Mouse (Mus musculus): Measurements from ENCODE around the gene Rpl7l1.
A peak's percentile ranks its signal among the peaks of the same experiment; 100 is the strongest.
"Not testable (repeated sequence)": the region's sequence is repeated elsewhere in the genome, so short reads cannot be mapped to it uniquely, and the experiment has no call there.

The Rpl7l1 gene

DNA sequence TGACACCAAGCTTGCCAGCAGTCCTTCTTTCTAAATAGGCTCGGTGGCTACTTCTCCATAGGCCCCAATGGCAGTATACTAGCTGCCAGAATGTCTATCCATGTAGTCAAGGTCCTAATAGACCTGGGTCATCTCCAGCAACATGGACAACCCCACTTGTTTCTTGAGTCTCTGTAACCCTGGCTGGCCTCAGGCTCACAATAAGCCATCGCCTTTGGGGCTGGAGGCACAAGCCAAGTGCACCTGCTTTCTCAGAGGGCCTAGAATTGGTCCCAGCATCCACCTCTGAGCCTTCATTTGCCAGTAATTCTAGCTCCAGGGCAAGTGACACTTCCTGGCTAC lies 8.4 kb downstream of the Rpl7l1 start:
- DNase-seq, result no peak

GRCm38 (mm10) chr17:46773278-46774130 lies 9.0 kb downstream of the Rpl7l1 start:
- DNase-seq, result no peak

- peak; percentile 79 to 80 for DNase-seq
Measured at GRCm38 (mm10) chr17:46772404-46773277, 9.8 kb downstream of the Rpl7l1 start, which contains the start of gene 2310039H08Rik. TSS of gene 2310039H08Rik (plus strand) at chr17:46772635.

GRCm38 (mm10) chr17:46772038-46772403 lies 10.5 kb downstream of the Rpl7l1 start:
- DNase-seq, result no peak

DNA sequence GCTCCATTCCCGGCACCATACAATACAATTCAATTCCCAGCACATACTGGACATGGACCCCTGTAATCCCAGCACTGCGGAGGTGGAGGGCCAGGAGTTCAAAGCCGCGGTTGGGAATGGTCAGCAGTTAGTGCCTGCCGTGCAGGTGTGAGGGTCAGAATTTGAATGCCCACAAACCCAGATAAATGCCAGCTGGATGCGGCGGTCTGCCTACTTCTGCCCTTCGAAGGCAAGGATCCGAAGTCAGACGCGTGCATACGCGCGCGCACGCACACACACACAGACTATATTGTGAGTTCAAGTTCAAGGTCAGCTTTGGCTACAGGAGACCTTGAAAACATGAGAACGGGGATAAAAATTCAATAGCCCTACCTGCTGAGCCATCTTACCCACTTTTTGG lies 10.9 kb downstream of the Rpl7l1 start:
- no peak for DNase-seq

- no peak for DNase-seq
Measured at GRCm38 (mm10) chr17:46771025-46771424, 11.4 kb downstream of the Rpl7l1 start.

- DNase-seq, result no peak
Measured at GRCm38 (mm10) chr17:46770546-46770945, 11.9 kb downstream of the Rpl7l1 start.

- no peak for DNase-seq
Measured at GRCm38 (mm10) chr17:46767868-46768267, 14.6 kb downstream of the Rpl7l1 start.

GRCm38 (mm10) chr17:46764916-46765315 lies 17.6 kb downstream of the Rpl7l1 start:
- DNase-seq, result not testable (repeated sequence)

DNA sequence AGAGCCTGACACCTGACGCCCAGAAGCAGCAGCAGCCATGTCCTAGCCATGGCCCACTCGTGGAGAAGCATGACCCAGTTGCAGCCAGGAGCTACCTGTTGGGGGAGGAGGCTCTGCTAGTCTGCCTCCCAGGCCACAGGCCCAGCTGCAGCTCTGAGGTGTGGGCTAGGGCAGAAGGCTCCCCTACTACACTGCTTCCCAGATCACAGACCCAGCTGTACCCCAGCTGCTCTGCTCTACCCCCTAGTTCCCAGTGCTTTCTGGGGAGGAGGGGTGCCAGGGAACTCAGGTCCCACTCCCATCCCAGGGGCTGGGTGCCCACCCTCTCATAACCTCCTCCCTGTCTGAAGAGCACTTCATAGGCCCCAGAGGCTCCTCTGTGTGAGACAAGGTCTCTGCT lies 18.9 kb downstream of the Rpl7l1 start, which contains the start of gene Ptcra:
Gene Ptcra, minus strand, starts transcription at position 169 of the 400 bp plus-strand sequence.
- DNase-seq, result no peak

GRCm38 (mm10) chr17:46758753-46759152 lies 23.7 kb downstream of the Rpl7l1 start:
- DNase-seq, result no peak

- peak; percentile 98 for DNase-seq
Measured at GRCm38 (mm10) chr17:46751794-46752556, 30.5 kb downstream of the Rpl7l1 start, which contains the start of gene Cnpy3. TSS of gene Cnpy3 (minus strand) at chr17:46752214.

GRCm38 (mm10) chr17:46751056-46751793 lies 31.2 kb downstream of the Rpl7l1 start:
- peak; percentile 50 to 88 for DNase-seq

- no peak for DNase-seq
Measured at GRCm38 (mm10) chr17:46750580-46750979, 31.9 kb downstream of the Rpl7l1 start.

DNA sequence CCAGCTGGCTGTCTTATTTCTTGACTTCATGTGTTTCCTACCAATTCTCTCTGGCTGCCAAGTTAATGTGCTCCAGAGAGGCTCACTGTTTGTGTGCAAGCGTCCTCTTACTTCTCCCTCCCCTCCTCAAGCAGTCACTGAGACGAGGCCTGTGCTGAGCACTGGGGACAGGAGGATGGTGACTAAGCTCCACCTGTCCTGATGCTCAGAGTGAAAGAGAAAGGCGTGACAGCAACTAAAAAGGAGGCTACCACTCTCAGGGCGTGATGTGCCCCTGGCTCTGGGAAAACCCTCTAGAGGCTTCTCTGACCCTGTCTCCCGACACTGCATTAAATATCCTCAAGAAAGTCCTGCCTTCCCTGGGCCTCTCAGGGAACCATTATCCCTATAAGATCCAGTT lies 33.2 kb downstream of the Rpl7l1 start:
- DNase-seq, result no peak

DNA sequence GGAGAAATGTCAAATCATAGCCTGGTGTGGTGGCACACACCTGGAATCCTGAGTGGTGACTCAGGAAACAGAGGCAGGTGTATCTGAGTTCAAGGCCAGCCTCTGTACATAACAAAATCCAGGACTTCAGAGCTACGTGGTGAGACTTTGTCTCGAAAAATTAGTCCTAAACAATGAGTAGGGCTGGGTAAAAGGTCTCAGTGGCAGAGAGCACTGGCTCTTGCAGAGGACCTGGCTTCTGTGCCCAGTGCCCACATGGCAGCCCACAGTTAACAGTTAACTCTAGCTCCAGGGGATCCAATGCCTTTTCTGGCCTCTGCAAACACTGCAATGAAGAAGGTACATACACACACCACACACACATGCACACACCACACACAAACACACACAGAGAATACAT lies 34.7 kb downstream of the Rpl7l1 start:
- DNase-seq, result no peak

DNA sequence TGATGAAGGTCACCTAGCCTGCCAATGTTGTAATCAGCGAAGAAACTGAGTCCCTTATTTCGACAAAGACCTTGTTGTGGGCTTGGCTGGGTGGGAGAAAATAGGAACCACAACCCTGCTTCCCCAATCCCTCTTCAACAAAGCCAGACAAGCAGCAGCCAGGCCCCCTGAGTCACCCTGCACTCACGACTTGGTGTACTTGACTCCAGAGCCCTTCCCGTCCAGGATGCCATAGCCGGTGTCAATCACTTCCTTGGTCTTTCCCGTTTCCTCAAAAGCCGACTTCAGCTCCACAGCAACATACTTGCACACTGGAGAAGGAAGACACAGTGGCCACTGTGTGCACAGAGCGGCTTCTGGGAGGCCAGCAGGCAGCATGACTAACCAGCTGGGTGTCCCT lies 35.2 kb downstream of the Rpl7l1 start:
- no peak for DNase-seq

GRCm38 (mm10) chr17:46745506-46745905 lies 37.0 kb downstream of the Rpl7l1 start:
- DNase-seq, result no peak

DNA sequence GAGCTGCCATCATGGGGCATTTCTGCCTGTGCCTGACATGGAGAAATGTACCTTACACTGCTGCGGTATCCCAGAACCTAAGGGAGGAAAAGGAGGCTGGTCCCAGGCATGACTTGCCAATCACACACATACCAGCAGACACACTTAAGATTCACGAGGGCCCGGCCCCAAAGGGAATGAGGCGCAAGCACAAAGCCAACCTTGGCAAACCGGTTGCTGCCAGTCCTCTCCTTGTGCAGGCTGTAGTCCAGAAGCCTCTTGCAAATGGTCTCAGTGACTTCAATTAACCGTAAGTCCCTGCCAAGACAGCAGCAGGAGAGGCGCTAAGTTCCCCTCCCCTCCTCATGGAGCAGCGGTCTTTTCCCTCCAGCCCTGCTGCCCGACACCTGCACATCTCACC lies 39.5 kb downstream of the Rpl7l1 start:
- DNase-seq, result no peak

- DNase-seq, result no peak
Measured at GRCm38 (mm10) chr17:46741305-46741704, 41.2 kb downstream of the Rpl7l1 start.

GRCm38 (mm10) chr17:46736160-46736559 lies 46.3 kb downstream of the Rpl7l1 start:
- peak; percentile 73 to 74 for DNase-seq

DNA sequence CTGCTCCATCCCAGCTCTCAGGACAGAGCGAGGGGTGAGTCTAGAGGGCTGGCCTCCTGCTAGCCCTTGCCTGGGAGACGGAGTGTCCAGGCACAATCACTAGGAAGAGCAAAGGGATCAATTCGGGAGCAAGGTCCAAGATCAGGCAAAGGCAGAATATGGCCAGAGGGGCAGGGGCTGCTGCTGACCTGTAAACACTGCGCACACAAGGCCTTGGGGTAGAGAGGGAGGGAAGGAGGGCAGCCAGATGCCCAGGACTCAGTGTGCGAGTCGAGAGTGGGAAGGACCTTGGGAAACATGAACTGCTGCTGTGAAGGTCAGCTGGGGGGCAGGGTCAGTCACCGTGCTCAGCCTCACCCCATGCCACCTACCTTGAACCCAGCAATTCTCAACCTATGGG lies 47.2 kb downstream of the Rpl7l1 start:
- DNase-seq, result no peak
